Mouse (Mus musculus) mouse trophoblast stem cell (cell line): Measurements from ENCODE around the gene C530025M09Rik.

Experiments
- in situ Hi-C, 2 experiments: fragments of 300-500 bp; cut with MseI, MboI; formaldehyde crosslinking; loops; 2 replicates in 1 of 2; 3 replicates in 1 of 2; pipeline ENCODE4 v1.15.1; 2025

C530025M09Rik gene

GRCm38 (mm10) chr2:149804599-149805140 lies 26.3 kb downstream of the C530025M09Rik start:
- in situ Hi-C loops, result no loop called here

GRCm38 (mm10) chr2:149798613-149799012 lies 32.4 kb downstream of the C530025M09Rik start:
- in situ Hi-C loops, result no loop called here
